Mouse (Mus musculus) left cerebral cortex, adult 9 months (tissue): ENCODE results near the gene Ccdc57.
"Not testable (repeated sequence)": the region's sequence is repeated elsewhere in the genome, so short reads cannot be mapped to it uniquely, and the experiment has no call there.

Experiments used
- DNase-seq, 2 experiments: peaks; one replicate each; pipeline ENCODE4 v3.0.0; 2022; ENCODE audit warnings: low spot score in 2 of 2

The Ccdc57 gene

GRCm38 (mm10) chr11:120821076-120821922 lies 111.4 kb downstream of the Ccdc57 start:
- peak in 1 of 2 experiments; percentile 26 for DNase-seq

GRCm38 (mm10) chr11:120820546-120820945 lies 112.1 kb downstream of the Ccdc57 start:
- DNase-seq, result no peak

- DNase-seq, result no peak
Measured at GRCm38 (mm10) chr11:120819556-120819955, 113.1 kb downstream of the Ccdc57 start.

GRCm38 (mm10) chr11:120818251-120818650 lies 114.4 kb downstream of the Ccdc57 start:
- no peak for DNase-seq

- no peak for DNase-seq
Measured at GRCm38 (mm10) chr11:120817358-120817757, 115.3 kb downstream of the Ccdc57 start.

GRCm38 (mm10) chr11:120812068-120812467 lies 120.6 kb downstream of the Ccdc57 start:
- DNase-seq, result peak in 1 of 2 experiments; percentile 34

- DNase-seq, result no peak
Measured at GRCm38 (mm10) chr11:120808010-120808409, 124.7 kb downstream of the Ccdc57 start.

GRCm38 (mm10) chr11:120805375-120806298 lies 127.0 kb downstream of the Ccdc57 start:
- no peak for DNase-seq

GRCm38 (mm10) chr11:120804769-120805168 lies 127.9 kb downstream of the Ccdc57 start:
- no peak for DNase-seq

GRCm38 (mm10) chr11:120804274-120804673 lies 128.4 kb downstream of the Ccdc57 start:
- no peak for DNase-seq

GRCm38 (mm10) chr11:120800061-120800904 lies 132.4 kb downstream of the Ccdc57 start:
- peak in 1 of 2 experiments; percentile 85 for DNase-seq

GRCm38 (mm10) chr11:120799316-120799890 lies 133.3 kb downstream of the Ccdc57 start:
- DNase-seq, result no peak

- no peak for DNase-seq
Measured at GRCm38 (mm10) chr11:120798244-120798643, 134.4 kb downstream of the Ccdc57 start.

GRCm38 (mm10) chr11:120796614-120796946 lies 136.1 kb downstream of the Ccdc57 start:
- DNase-seq, result no peak

- DNase-seq, result peak; percentile 85 to 97
Measured at GRCm38 (mm10) chr11:120795756-120796613, 136.7 kb downstream of the Ccdc57 start, which contains the start of gene Dus1l. Dus1l (minus strand) TSS chr11:120796403.

- DNase-seq, result no peak
Measured at GRCm38 (mm10) chr11:120792652-120793051, 140.0 kb downstream of the Ccdc57 start.

GRCm38 (mm10) chr11:120789810-120790209 lies 142.9 kb downstream of the Ccdc57 start:
- no peak for DNase-seq

GRCm38 (mm10) chr11:120789355-120789754 lies 143.3 kb downstream of the Ccdc57 start:
- DNase-seq, result no peak

- not testable (repeated sequence) for DNase-seq
Measured at GRCm38 (mm10) chr11:120788460-120788859, 144.2 kb downstream of the Ccdc57 start.

- no peak for DNase-seq
Measured at GRCm38 (mm10) chr11:120785145-120785544, 147.5 kb downstream of the Ccdc57 start.
